Mouse (Mus musculus): ENCODE measurements at regions not wholly inside any gene's neighbourhood (a gene's known extent, or its start where the extent isn't known, plus 50 kb on each side); places are given as distances from the start of the nearest gene placed in this dataset.

- H3K9ac ChIP-seq (replicated peaks; ENCODE audit: low read length) = no peak overlapping the region
- WGBS = 68% methylated on average over 13 of the region's 13 CpGs
- no peak for DNase-seq (ENCODE audit: low spot score)
Measured at GRCm38 (mm10) chr2:144198326-144199051, 72.0 kb upstream of the Mgme1 start.

More at GRCm38 (mm10) chr2:144198326-144199051, 72.0 kb upstream of the Mgme1 start:
- no peaks in the 10 kb centered on the region for H3K4me1 ChIP-seq (ENCODE audit: insufficient read depth, low read length)
- no peak for ATAC-seq
- H3K27ac ChIP-seq = no peak overlapping the region
- no peak overlapping the region for H3K4me2 ChIP-seq (ENCODE audit: low read depth, low read length)
- no peak overlapping the region for H3K4me3 ChIP-seq (ENCODE audit: low read length)
- no peaks in the 10 kb centered on the region for H3K27me3 ChIP-seq (ENCODE audit: insufficient read depth, low read length)
- no peak for TF ChIP-seq CTCF (IDR thresholded peaks at IDR 0.05; ENCODE audit: low read depth)
- H3K36me3 ChIP-seq (ENCODE audit: insufficient read depth, low read length) = no peaks in the 10 kb centered on the region
- H3K9me3 ChIP-seq (ENCODE audit: low read length) = no peaks in the 10 kb centered on the region
